Mouse (Mus musculus) lung, postnatal 0 days (tissue): Measurements from ENCODE around the gene Ppwd1. TPM values are rescaled to one million over a fixed set of nuclear protein-coding genes. Genes with fewer than 3 reads are reported as not detected.

ENCODE experiments used
- ATAC-seq: fragments of 200-750 bp; cut with Nextera tagmentation; 2 replicates; pipeline ENCODE4 v1.8.0; 2017; ENCODE audit warnings: moderate library complexity
- DNase-seq: peaks from one replicate; pipeline ENCODE4 v3.0.0-alpha.2; 2016; ENCODE audit warnings: low spot score
- H3K27ac ChIP-seq: fragments of 300-500 bp; sonication (generic); 2 replicates; pipeline ENCODE4 v1.5.1; 2014; ENCODE audit warnings: antibody characterized with exemption, mild to moderate bottlenecking, low read length, mixed read lengths
- H3K27me3 ChIP-seq: fragments of 300-500 bp; sonication (generic); replicated peaks from 2 replicates; pipeline ENCODE4 v1.6.1; 2014; ENCODE audit warnings: low read length, mixed read lengths; ENCODE audit not compliant: insufficient read depth
- H3K36me3 ChIP-seq: fragments of 300-500 bp; sonication (generic); 2 replicates; pipeline ENCODE4 v1.6.1; 2014; ENCODE audit warnings: low read length, mixed read lengths; ENCODE audit not compliant: insufficient read depth
- H3K4me1 ChIP-seq: fragments of 300-500 bp; sonication (generic); 2 replicates; pipeline ENCODE4 v1.6.1; 2014; ENCODE audit warnings: antibody characterized with exemption, low read depth, low read length, mixed read lengths; ENCODE audit not compliant: insufficient read depth
- H3K4me2 ChIP-seq: fragments of 300-500 bp; sonication (generic); replicated peaks from 2 replicates; pipeline ENCODE4 v1.6.1; 2014; ENCODE audit warnings: low read depth, mild to moderate bottlenecking, low read length, moderate library complexity, mixed read lengths
- H3K4me3 ChIP-seq: fragments of 300-500 bp; sonication (generic); 2 replicates; pipeline ENCODE4 v1.5.1; 2014; ENCODE audit warnings: low read depth, low read length
- H3K9ac ChIP-seq: fragments of 300-500 bp; sonication (generic); replicated peaks from 2 replicates; pipeline ENCODE4 v1.6.1; 2014; ENCODE audit warnings: low read depth, mild to moderate bottlenecking
- H3K9me3 ChIP-seq: fragments of 300-500 bp; sonication (generic); 2 replicates; pipeline ENCODE4 v1.6.1; 2016; ENCODE audit warnings: low read length, mixed read lengths
- CTCF ChIP-seq: IDR thresholded peaks from 2 replicates; pipeline ENCODE4 v1.5.1; 2016; ENCODE audit warnings: antibody characterized with exemption, mild to moderate bottlenecking
- EP300 ChIP-seq: IDR thresholded peaks from 2 replicates; pipeline ENCODE4 v1.6.1; 2016; ENCODE audit warnings: antibody characterized with exemption, mild to moderate bottlenecking, control low read depth
- WGBS: fragments of 180-500 bp; shearing (Covaris S2); extraction: QIAGEN DNeasy Blood & Tissue Kit; methylation state at CpG from one replicate; pipeline ENCODE4 v1.1.7; 2014; 5-methylcytosine and 5-hydroxymethylcytosine counted together
- polyA plus RNA-seq: library from polyadenylated mRNA; unstranded; fragments of >200 nt; fragmentation: Nextera tagmentation; extraction: Ambion mirVana; gene quantifications from 2 replicates; pipeline ENCODE4 v1.2.1, GENCODE M21; 2015

Gene Ppwd1
- polyA plus RNA-seq, 1 experiment from 2014 or later: 8.7 TPM

- no peaks in the 10 kb centered on the region for H3K9me3 ChIP-seq
- DNase-seq: no peak
- H3K4me1 ChIP-seq: no peaks in the 10 kb centered on the region
- no peak for ATAC-seq
- no peak overlapping the region for H3K27ac ChIP-seq
- 0 out of 2 replicates have a peak, but pooled peaks cover 11% of the 10 kb centered on the region for H3K36me3 ChIP-seq
- no peak overlapping the region for H3K9ac ChIP-seq
- H3K27me3 ChIP-seq: no peaks in the 10 kb centered on the region
- no peak overlapping the region for H3K4me2 ChIP-seq
- TF ChIP-seq CTCF: no peak
- no peak for TF ChIP-seq EP300
- H3K4me3 ChIP-seq: no peak overlapping the region
- WGBS: 80% methylated on average over 5 of the region's 5 CpGs
Measured at GRCm38 (mm10) chr13:104171711-104172110, 56.9 kb downstream of the Ppwd1 start.

GRCm38 (mm10) chr13:104155686-104156085 is 73.0 kb downstream of the Ppwd1 start:
- Histone ChIP-seq H3K4me2 (no peak overlapping the region), H3K27ac (no peak overlapping the region), H3K4me3 (no peak overlapping the region), H3K36me3 (0 out of 2 replicates have a peak, but pooled peaks cover 6% of the 10 kb centered on the region), H3K9me3 (no peaks in the 10 kb centered on the region), H3K4me1 (no peaks in the 10 kb centered on the region), H3K27me3 (no peaks in the 10 kb centered on the region), H3K9ac (no peak overlapping the region)
- DNase-seq (no peak), ATAC-seq (no peak)
- TF ChIP-seq EP300 (no peak), CTCF (no peak)
- 52% methylated on average over 1 of the region's 1 CpGs for WGBS

Other genes starting within 250 kb of the Ppwd1 start
- 13.0 and 16.7 TPM in 2 replicates for gene Nln, start 119.2 kb downstream of the Ppwd1 start, polyA plus RNA-seq
- gene Sgtb, start 119.1 kb downstream of the Ppwd1 start, polyA plus RNA-seq: 4.7 and 5.5 TPM in 2 replicates
- 30.8 and 33.2 TPM in 2 replicates for gene Trappc13, start 50.4 kb downstream of the Ppwd1 start, polyA plus RNA-seq
- gene Trim23, start 50.0 kb downstream of the Ppwd1 start, polyA plus RNA-seq: 11.3 and 12.2 TPM in 2 replicates
- gene Cenpk, start 232 bp downstream of the Ppwd1 start, polyA plus RNA-seq: 7.2 and 7.8 TPM in 2 replicates
- gene Adamts6, start 59.0 kb upstream of the Ppwd1 start, polyA plus RNA-seq: 0.79 and 1.1 TPM in 2 replicates